Mouse (Mus musculus) hindbrain, embryonic 15.5 days (tissue): Measurements from ENCODE around the gene Haus5. TPM values are rescaled to one million over a fixed set of nuclear protein-coding genes. Genes with fewer than 3 reads are reported as not detected.
A peak's percentile ranks its signal among the peaks of the same experiment; 100 is the strongest.

Experiments used
- ATAC-seq: fragments of 200-750 bp; cut with Nextera tagmentation; 2 replicates; pipeline ENCODE4 v1.8.0; 2017; ENCODE audit warnings: low read depth, moderate number of reproducible peaks, moderate TSS enrichment; ENCODE audit not compliant: low FRiP score
- H3K27ac ChIP-seq: fragments of 300-500 bp; sonication (generic); replicated peaks from 2 replicates; pipeline ENCODE4 v1.5.1; 2015; ENCODE audit warnings: mild to moderate bottlenecking, inconsistent platforms
- H3K27me3 ChIP-seq: fragments of 300-500 bp; sonication (generic); 2 replicates; pipeline ENCODE4 v1.6.1; 2015; ENCODE audit warnings: control low read depth, inconsistent platforms
- H3K36me3 ChIP-seq: fragments of 300-500 bp; sonication (generic); 2 replicates; pipeline ENCODE4 v1.6.1; 2015; ENCODE audit warnings: control low read depth, inconsistent platforms
- H3K4me1 ChIP-seq: fragments of 300-500 bp; sonication (generic); replicated peaks from 2 replicates; pipeline ENCODE4 v1.6.1; 2015; ENCODE audit warnings: control low read depth, inconsistent platforms
- H3K4me2 ChIP-seq: fragments of 300-500 bp; sonication (generic); 2 replicates; pipeline ENCODE4 v1.6.1; 2015; ENCODE audit warnings: moderate library complexity, mild to moderate bottlenecking, inconsistent platforms
- H3K4me3 ChIP-seq: fragments of 300-500 bp; sonication (generic); 2 replicates; pipeline ENCODE4 v1.5.1; 2015; ENCODE audit warnings: mild to moderate bottlenecking, inconsistent platforms
- H3K9ac ChIP-seq: fragments of 300-500 bp; sonication (generic); 2 replicates; pipeline ENCODE4 v1.6.1; 2015; ENCODE audit warnings: inconsistent platforms
- H3K9me3 ChIP-seq: fragments of 300-500 bp; sonication (generic); 2 replicates; pipeline ENCODE4 v1.6.1; 2016; ENCODE audit warnings: control low read depth, inconsistent platforms
- WGBS: fragments of 180-500 bp; shearing (Covaris S2); methylation state at CpG from one replicate; pipeline ENCODE4 v1.1.7; 2015; 5-methylcytosine and 5-hydroxymethylcytosine counted together
- polyA plus RNA-seq: library from polyadenylated mRNA; unstranded; fragments of >200 nt; fragmentation: Nextera tagmentation; extraction: Ambion mirVana; gene quantifications from 2 replicates; pipeline ENCODE4 v1.2.1, GENCODE M21; 2015

Gene Haus5
- 25.9 and 29.9 TPM in 2 replicates for polyA plus RNA-seq

DNA sequence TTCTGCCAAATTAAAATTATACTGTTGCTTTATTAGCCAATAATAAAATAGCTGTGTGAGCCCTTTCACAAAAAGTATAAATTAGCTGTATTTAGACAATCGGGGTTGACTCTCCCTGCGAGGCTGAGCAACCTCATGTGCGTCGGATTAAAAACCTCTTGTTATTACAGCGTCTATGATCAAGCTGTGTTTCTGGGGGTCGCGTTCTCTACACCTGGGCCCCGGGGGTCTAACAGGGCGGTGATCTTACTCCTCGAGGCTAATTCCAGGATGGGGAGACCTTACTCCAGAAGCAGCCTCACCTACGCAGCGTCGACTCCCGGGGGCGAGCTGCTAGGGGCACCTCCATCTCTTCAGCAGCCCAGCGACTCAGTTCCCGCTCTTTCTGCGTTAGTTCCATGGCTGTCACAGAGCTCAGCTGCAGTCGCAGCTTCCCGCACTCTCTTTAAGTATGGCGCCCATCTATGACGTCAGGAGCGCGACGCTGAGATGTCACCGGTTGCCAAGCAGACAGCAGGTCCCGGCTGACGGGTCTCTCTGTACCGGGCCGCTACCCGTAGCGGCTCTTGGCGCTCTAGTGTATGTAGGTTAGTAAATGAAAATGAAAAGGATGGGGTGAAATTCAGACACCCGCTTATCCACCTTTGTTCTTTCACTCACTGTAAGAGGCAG, at the start of gene Haus5:
Gene Haus5, minus strand, starts transcription at position 466 of the 672 bp plus-strand sequence.
- WGBS = under 1% methylated on average over 34 of the region's 34 CpGs
- peaks cover 13% of the 10 kb centered on the region for H3K4me1 ChIP-seq

DNA sequence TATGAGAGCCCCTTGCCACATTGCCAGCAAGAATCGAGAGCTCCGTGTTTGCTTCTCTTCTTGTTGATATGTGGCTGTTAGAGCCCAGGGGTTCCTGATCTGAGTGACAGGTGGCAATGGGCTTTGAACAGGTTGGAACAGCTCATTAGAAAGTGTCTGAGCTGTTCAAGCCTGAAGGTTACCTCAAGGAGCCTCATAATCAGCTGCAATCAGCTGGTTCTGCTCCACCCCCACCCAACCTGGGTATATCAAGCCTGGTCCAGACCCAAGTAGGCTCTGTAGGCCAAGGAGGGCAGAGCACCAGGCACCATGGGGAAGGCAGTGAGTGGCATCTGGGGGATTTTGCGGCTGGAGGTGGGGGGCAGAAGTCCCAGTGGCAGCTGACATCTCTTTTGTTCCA, 47.1 kb upstream of the Haus5 start, which contains the start of gene Atp4a:
Gene Atp4a, plus strand, starts transcription at position 268 of the 400 bp plus-strand sequence.
- Histone ChIP-seq H3K4me2 (no peak within 1 kb of the TSS), H3K4me1 (peaks cover 2% of the 10 kb centered on the region; the same call in 1 of the 2 replicates), H3K36me3 (no peaks in the 10 kb centered on the region), H3K9me3 (no peaks in the 10 kb centered on the region), H3K4me3 (no peak within 1 kb of the TSS), H3K27ac (no peak within 1 kb of the TSS), H3K27me3 (peaks cover 19% of the 10 kb centered on the region), H3K9ac (no peak within 1 kb of the TSS)
- ATAC-seq = no peak
- WGBS = 83% methylated on average over 3 of the region's 3 CpGs

More for the DNA sequence above, at the start of gene Haus5:
- Histone ChIP-seq H3K27me3 (0 out of 2 replicates have a peak, but pooled peaks cover 5% of the 10 kb centered on the region), H3K4me2 (peak within 1 kb of the TSS; percentile 91), H3K36me3 (0 out of 2 replicates have a peak, but pooled peaks cover 3% of the 10 kb centered on the region), H3K9ac (peak within 1 kb of the TSS; percentile 58), H3K9me3 (no peaks in the 10 kb centered on the region), H3K4me3 (peak within 1 kb of the TSS; percentile 69), H3K27ac (peak within 1 kb of the TSS; percentile 86)
- peak; percentile 96 for ATAC-seq

DNA sequence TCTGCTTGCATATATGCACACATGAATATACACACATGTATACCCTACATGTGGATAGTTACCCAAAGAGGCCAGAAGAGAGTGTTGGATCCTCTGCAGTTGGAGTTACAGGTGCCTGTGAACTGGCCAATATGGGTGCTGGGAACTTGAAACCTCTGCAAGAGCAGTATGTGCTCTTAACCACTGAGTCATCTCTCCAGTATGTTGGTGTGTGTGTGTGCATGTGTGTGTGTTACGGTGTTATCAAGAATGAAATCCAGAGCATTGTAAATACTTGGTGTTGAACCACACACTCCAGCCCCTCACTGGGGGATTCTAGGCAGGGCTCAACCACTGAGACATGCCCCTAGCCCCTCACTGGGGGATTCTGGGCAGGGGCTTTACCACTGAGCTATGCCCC, 42.6 kb upstream of the Haus5 start:
- 100% methylated on average over 1 of the region's 1 CpGs for WGBS
- Histone ChIP-seq H3K4me2 (no peak overlapping the region), H3K9me3 (no peaks in the 10 kb centered on the region), H3K4me1 (no peaks in the 10 kb centered on the region), H3K9ac (no peak overlapping the region), H3K27ac (no peak overlapping the region), H3K36me3 (no peaks in the 10 kb centered on the region), H3K4me3 (no peak overlapping the region), H3K27me3 (no peaks in the 10 kb centered on the region)
- no peak for ATAC-seq

DNA sequence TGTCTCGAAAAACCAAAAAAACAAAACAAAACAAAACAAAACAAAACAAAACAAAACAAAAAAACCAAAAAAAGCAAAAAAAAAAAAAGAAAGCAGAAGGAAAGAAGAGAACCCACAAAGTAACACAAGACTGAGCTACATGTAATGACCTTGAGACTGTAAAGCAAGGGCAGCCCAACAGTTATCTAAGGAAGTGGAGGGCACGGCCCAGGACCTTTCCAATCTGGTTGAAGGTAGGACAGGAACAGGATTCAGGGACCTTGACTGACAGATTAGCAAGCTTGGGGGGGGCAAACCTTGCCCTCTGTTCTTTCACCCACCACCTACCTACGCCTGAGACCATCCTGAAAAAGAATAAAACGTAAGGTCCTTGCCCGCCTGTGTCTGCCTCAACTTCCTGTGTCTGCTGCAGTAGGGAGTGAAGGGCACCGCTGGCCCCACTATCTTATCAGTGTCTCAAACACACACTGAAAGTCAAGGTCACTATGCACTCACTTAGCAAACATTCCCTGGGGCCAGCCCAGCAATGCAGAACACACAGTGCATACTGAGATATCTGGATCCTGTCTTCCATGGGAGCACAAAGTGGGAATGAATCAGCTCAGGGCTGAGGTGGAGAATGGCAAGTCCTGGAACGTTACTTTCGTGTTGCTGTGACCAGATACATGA, 41.6 kb upstream of the Haus5 start:
- WGBS = 80% methylated on average over 8 of the region's 8 CpGs
- no peak overlapping the region for H3K27ac ChIP-seq
- ATAC-seq = no peak

DNA sequence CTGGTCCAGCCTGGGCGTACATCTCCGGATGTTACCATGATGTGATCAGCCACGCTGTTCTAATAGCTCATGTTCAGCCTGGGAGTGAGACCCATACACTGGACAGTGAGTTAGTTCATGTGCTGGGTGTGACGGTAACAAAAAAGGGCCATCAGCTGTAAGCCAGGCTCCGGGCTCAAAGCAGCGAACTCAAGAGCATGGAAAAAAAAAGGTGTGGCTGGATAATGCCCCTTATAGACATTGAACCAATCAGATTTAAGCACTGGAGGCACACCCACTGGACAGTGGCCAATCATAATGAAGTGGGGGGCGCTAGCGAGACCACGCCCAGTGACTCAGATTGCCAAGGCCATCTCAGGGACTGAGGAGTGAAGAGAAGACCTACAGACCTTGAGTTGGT, 33.8 kb upstream of the Haus5 start, which contains the start of gene 2200002J24Rik:
Gene 2200002J24Rik, plus strand, starts transcription at position 338 of the 400 bp plus-strand sequence.
- Histone ChIP-seq H3K4me1 (no peaks in the 10 kb centered on the region), H3K27me3 (no peaks in the 10 kb centered on the region), H3K27ac (no peak within 1 kb of the TSS), H3K9me3 (no peaks in the 10 kb centered on the region), H3K36me3 (no peaks in the 10 kb centered on the region), H3K4me3 (no peak within 1 kb of the TSS), H3K4me2 (no peak within 1 kb of the TSS), H3K9ac (no peak within 1 kb of the TSS)
- no peak for ATAC-seq
- WGBS = 42% methylated on average over 9 of the region's 9 CpGs

More for the DNA sequence above, 41.6 kb upstream of the Haus5 start:
- H3K36me3 ChIP-seq = no peaks in the 10 kb centered on the region
- no peak overlapping the region for H3K4me2 ChIP-seq
- H3K4me1 ChIP-seq = no peaks in the 10 kb centered on the region
- no peaks in the 10 kb centered on the region for H3K9me3 ChIP-seq
- no peak overlapping the region for H3K4me3 ChIP-seq
- no peak overlapping the region for H3K9ac ChIP-seq
- no peaks in the 10 kb centered on the region for H3K27me3 ChIP-seq

DNA sequence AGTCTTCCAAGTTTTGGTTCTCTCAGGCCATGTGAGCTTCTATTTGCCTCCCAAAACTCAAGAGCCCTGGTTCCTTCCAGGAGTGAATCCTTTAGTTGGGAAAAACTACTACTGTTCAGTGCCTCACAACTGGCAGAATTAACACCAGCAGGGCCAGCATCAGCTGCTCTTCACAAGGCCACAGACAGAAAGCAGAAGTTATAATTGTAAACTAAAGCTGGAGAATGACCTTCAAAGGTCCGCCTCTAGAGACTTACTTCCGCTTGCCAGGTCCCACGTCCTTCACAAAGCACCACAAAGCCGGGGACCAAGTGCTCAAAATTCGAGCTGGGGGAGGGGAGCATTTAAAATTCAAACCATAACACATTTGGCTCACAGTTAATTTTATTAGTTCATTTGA, 33.3 kb upstream of the Haus5 start:
- H3K9ac ChIP-seq = no peak overlapping the region
- H3K4me3 ChIP-seq = no peak overlapping the region
- no peaks in the 10 kb centered on the region for H3K9me3 ChIP-seq
- H3K4me1 ChIP-seq = no peaks in the 10 kb centered on the region
- no peaks in the 10 kb centered on the region for H3K27me3 ChIP-seq
- no peak for ATAC-seq
- 79% methylated on average over 5 of the region's 5 CpGs for WGBS
- no peak overlapping the region for H3K27ac ChIP-seq
- H3K36me3 ChIP-seq = no peaks in the 10 kb centered on the region
- no peak overlapping the region for H3K4me2 ChIP-seq

DNA sequence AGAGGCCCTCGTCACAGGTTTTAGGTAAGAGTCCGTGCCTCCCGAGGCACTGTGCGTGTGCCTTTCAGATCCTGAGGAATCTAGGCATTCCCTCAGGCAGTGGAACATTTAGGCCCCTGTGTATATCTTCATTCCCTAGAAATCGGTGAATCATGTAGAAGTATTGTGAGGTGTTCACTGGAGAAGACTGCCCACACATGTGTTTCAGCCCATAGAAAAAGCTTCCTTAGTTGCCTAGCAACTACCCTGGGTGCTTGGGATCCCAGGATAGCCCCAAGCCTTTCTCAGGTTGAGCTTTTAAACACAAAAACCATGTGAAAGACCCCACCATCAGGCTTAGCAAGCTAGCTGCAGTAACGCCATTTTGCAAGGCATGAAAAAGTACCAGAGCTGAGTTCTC, 23.5 kb upstream of the Haus5 start:
- Histone ChIP-seq H3K27ac (no peak overlapping the region), H3K4me2 (no peak overlapping the region), H3K9me3 (no peaks in the 10 kb centered on the region), H3K27me3 (peaks cover 19% of the 10 kb centered on the region), H3K4me1 (no peaks in the 10 kb centered on the region), H3K4me3 (no peak overlapping the region), H3K9ac (no peak overlapping the region), H3K36me3 (no peaks in the 10 kb centered on the region)
- WGBS = 79% methylated on average over 6 of the region's 6 CpGs
- no peak for ATAC-seq

DNA sequence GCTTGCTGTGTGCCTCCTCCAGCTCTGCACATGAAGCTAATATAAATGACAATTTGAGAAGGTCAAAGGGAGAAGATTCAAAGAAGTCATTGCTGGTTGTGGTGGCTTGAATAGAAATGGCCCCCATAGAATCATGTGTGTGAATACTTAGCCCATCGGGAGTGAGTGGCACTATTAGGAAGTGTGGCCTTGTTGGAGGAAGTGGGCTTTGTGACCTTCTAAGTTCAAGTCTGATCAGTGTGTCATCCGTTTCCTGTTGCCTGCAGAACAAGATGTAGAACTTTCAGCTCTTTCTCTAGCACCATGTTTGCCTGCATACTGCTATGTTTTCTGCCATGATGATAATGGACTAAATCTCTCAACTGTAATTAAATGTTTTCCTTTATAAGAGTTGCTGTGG, 18.6 kb upstream of the Haus5 start:
- Histone ChIP-seq H3K4me2 (no peak overlapping the region), H3K4me1 (no peaks in the 10 kb centered on the region), H3K36me3 (no peaks in the 10 kb centered on the region), H3K9me3 (no peaks in the 10 kb centered on the region), H3K4me3 (no peak overlapping the region), H3K27ac (no peak overlapping the region), H3K27me3 (peaks cover 19% of the 10 kb centered on the region), H3K9ac (no peak overlapping the region)
- no peak for ATAC-seq
- WGBS = 89% methylated on average over 2 of the region's 2 CpGs

DNA sequence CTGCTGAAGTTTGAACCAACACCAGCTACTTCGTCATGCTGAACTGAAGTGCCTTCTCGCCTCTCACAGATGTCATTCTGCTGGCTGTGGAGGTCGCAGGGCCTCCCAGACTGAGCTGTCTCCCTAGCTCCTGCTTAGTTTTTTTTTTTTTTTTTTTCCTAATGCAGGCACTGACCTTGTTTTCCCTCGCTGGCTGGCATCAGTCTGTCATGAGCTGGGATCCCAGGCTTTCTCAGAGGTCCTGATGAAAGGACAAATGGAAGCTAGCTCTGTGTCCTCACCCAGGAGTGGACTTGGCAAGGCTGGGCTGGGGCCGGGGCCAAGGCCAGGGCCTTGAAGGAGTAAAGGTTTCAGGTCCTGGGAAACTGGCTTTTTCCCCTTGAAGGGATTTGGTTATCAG, 17.1 kb upstream of the Haus5 start:
- ATAC-seq = no peak
- no peaks in the 10 kb centered on the region for H3K36me3 ChIP-seq
- H3K4me2 ChIP-seq = no peak overlapping the region
- no peak overlapping the region for H3K4me3 ChIP-seq
- no peaks in the 10 kb centered on the region for H3K4me1 ChIP-seq
- no peak overlapping the region for H3K9ac ChIP-seq
- H3K27me3 ChIP-seq = peaks cover 4% of the 10 kb centered on the region; the same call in 1 of the 2 replicates
- H3K27ac ChIP-seq = no peak overlapping the region
- WGBS = 71% methylated on average over 5 of the region's 5 CpGs
- H3K9me3 ChIP-seq = no peaks in the 10 kb centered on the region

DNA sequence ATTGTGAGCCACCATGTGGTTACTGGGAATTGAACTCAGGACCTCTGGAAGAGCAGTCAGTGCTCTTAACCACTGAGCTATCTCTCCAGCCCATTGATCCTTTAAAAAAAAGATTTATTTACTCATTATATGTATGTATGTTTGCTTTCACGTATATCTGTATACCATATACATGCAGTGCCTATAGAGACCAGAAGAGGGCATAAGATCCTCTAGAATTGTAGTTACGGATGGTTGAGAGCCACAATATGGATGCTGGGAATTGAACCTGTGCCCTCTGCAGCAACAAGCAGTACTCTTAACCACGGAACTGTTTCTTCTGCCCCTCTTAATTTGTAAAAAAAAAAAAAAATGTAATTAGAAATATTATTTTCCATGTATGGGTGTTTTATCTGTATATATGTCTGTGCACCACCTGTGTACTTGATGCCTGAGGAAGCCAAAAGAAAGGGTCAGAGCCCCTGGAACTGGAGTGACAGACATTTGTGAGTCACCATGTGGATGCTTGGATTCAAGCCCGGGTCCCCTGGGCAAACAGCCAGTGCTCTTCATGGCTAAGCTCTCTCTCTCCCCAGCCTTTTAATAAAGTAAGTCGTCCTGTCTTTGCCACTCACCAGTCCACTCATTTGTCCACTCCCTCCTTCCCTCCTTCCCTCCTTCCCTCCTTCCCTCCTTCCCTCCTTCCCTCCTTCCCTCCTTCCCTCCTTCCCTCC, 13.6 kb upstream of the Haus5 start:
- ATAC-seq = no peak
- H3K27ac ChIP-seq = no peak overlapping the region
- H3K27me3 ChIP-seq = no peaks in the 10 kb centered on the region
- no peak overlapping the region for H3K9ac ChIP-seq
- H3K4me2 ChIP-seq = no peak overlapping the region
- H3K9me3 ChIP-seq = no peaks in the 10 kb centered on the region
- H3K36me3 ChIP-seq = no peaks in the 10 kb centered on the region
- no peaks in the 10 kb centered on the region for H3K4me1 ChIP-seq
- H3K4me3 ChIP-seq = no peak overlapping the region
- WGBS = 63% methylated on average over 5 of the region's 5 CpGs

DNA sequence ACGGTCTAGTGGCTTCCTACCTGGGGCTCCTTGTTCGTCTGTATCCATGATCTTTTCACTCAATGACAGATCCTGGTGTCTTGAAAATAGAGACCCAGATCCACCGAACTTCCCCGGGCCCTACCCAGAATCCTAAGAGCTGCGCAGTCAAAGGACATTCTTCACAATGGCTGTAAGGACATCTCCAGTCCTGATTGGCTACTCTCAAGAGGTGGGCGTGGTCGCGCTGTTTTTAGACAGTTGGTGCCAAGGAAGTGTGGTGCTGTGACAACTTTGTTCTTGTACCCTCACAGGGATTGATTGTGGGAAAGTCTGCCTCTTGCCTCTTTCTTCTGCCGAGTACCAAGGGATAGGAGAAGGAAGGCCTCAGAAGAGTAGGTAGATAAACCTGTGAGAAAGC, 6.7 kb upstream of the Haus5 start, which contains the start of gene Pmis2:
Gene Pmis2, minus strand, starts transcription at position 126 of the 400 bp plus-strand sequence.
- no peaks in the 10 kb centered on the region for H3K36me3 ChIP-seq
- no peak within 1 kb of the TSS for H3K4me3 ChIP-seq
- H3K27me3 ChIP-seq = 0 out of 2 replicates have a peak, but pooled peaks cover 5% of the 10 kb centered on the region
- H3K9me3 ChIP-seq = no peaks in the 10 kb centered on the region
- no peak within 1 kb of the TSS for H3K9ac ChIP-seq
- H3K4me1 ChIP-seq = no peaks in the 10 kb centered on the region
- H3K4me2 ChIP-seq = no peak within 1 kb of the TSS
- no peak within 1 kb of the TSS for H3K27ac ChIP-seq
- 69% methylated on average over 9 of the region's 9 CpGs for WGBS
- no peak for ATAC-seq

DNA sequence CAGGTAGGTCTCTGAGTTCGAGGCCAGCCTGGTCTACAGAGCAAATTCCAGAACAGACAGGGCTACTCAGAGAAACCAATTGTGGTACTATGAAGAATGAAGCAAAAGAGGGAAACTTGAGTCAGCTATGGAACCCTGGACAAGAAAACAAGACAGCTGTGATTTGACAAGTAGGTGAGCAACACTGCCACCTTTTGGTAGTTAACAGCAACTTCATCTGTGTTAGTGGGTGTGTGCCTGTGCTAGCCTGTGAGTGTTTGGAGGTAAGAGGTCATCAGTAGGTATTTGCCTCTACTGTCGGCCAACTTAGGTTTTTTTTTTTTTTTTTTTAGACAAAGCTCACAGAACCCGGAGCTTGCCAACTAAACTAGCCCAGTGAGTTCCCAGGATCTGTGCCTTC, 4.4 kb upstream of the Haus5 start:
- Histone ChIP-seq H3K9ac (no peak overlapping the region), H3K9me3 (no peaks in the 10 kb centered on the region), H3K27me3 (0 out of 2 replicates have a peak, but pooled peaks cover 5% of the 10 kb centered on the region), H3K4me2 (no peak overlapping the region), H3K36me3 (no peaks in the 10 kb centered on the region), H3K4me1 (peaks cover 9% of the 10 kb centered on the region), H3K27ac (no peak overlapping the region), H3K4me3 (no peak overlapping the region)
- WGBS = 30% methylated on average over 3 of the region's 3 CpGs
- no peak for ATAC-seq
